Mouse (Mus musculus) right cerebral cortex, adult 18-20 months (tissue): ENCODE results near the gene Spryd3.

Experiments used
- DNase-seq: peaks from one replicate; pipeline ENCODE4 v3.0.0; 2022; ENCODE audit warnings: mixed read lengths

The Spryd3 gene

DNA sequence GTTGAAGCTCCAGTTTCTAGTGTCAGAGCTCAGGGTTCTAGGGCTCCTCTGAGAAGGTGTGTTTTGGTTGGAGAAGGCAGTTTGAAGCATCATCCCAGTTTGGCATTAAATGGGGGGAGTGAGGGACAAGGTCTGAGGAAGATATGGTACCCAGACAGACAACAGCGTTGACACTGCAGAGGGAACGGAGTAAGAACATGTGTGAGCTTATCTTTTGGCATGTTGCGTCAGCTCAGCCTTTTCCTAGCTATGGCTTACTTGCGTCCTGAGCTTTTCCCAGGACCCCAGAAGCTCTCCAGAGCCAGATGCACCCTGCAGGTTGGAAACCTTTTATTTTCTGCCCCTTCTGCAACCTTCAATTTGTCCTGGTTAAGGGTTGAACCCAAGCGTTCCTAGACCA, 10.1 kb upstream of the Spryd3 start:
- DNase-seq = no peak

DNA sequence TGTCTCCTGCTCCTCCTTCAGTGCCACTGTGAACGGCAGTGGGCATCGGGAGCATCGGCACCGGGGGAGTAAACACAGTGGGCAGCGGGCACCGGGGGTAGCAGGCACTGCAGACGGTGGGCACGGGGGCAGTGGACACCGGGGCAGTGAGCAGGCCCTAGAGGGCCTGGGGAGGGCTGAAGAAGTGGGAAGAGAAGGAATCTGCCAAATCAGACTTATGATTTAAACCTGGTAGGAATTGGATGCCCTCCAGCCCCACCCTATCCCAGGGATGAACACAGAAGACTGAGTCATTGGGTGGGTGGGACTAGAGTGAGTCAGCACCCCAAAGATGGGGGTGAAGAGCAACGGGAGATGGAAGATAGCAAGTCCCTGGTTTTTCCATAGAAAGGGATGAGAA, 9.3 kb upstream of the Spryd3 start:
- peak; percentile 87 for DNase-seq

DNA sequence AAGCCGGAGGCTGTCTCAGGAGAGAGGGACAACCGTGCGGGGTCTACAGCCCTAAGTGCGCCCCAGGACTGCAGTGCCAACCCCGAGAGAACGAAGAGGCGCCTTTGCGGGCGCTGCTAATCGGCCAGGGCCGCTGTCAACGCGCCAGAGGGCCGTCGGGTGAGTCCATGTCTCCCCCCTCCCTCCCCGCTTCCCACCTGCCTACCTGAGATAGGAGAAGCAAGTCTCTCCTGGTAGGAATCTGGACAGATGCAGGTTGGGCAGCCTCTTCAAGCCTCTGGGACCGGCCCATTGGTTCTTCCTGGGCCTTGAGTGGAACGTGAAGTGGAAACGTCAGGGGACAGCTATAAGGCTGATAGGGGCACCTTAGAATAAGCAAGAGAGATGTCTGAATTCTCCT, 8.7 kb upstream of the Spryd3 start:
- DNase-seq = no peak

DNA sequence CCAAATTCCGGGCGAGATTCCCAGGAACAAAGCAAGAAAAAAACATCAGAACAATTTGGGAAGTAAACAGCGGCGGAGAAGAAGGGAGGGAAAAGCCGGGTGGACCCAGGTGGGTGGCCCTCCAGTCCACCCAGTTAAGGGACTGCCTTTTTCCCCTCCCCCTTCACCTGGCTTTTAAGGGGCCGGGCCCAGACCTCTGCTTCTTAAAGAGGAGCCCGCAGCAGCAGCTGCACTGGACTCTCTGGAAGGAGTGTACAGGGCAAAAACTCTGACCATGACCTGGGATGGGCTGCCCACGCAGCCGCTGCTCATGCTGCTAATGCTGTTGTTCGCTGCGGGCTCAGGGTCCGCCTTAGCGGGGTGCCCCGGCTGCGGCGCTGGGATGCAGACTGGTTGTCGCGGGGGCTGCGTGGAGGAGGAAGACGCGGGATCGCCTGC, 8.3 kb upstream of the Spryd3 start, which contains the start of gene Igfbp6:
Gene Igfbp6, plus strand, starts transcription at position 89 of the 438 bp plus-strand sequence.
- peak; percentile 35 for DNase-seq

DNA sequence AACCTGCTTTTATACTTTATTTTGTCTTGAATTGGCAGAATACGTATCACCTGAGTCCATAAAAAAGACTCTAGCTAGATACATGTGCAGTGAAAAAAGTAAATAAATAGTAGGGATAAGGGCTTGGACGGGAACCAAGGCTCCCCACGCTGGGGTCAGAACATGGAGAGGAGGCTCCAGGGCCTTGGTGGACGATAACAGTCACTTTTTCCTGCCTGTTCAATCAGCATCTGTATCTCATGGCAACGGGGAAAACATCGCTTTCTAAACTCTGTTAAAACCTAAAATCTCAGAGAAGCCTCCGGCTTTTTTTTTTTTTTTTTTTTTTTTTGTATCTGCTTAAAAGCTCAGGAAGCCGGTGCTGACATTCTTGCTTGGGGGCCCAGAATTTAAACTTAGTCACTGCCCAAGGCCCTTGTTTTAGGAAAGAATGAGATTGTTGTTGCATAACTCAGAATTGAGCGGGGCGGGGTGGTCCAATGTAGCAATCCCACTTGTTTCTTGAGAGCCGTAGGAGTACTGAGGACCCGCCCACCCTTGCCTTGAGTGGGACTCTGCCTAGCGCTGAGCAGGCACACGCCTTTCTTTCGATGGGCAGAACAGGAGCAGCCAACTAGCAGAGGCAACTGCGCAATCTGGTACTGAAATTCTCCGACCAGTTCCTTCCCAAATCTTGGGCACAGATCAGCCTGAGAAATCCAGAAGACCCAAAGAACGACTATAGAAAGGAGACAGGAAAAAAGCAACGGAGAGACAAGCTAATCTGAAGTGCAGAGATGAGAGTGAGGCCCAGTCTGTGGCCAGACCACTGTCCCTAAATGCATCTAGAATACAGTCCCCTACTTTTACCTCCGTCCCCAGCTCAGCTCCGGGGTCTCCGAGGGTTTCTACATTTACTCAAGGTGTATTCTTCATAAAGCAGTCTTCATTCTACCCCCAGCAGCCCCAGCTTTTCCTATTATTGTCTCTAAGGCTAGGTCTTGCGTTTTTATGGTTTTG, 7.2 kb upstream of the Spryd3 start:
- DNase-seq = peak; percentile 61

DNA sequence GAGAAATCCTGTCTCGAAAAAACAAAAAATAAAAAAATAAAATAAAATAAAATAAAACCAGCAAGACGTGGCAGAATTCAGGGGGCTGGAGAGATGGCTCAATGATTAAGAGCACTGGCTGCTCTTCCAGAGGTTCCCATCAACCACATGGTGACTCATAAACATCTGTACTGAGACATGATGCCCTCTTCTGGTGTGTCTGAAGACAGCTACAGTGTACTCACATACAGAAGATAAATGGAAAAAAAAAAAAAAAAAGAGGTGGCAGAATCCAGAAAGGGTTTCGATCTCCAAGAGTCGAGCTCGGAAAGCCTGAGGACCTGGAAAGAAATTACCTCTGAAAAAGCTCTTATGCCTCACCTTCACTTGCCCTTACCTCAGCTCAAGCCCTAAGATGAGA, 5.1 kb upstream of the Spryd3 start:
- DNase-seq = no peak

DNA sequence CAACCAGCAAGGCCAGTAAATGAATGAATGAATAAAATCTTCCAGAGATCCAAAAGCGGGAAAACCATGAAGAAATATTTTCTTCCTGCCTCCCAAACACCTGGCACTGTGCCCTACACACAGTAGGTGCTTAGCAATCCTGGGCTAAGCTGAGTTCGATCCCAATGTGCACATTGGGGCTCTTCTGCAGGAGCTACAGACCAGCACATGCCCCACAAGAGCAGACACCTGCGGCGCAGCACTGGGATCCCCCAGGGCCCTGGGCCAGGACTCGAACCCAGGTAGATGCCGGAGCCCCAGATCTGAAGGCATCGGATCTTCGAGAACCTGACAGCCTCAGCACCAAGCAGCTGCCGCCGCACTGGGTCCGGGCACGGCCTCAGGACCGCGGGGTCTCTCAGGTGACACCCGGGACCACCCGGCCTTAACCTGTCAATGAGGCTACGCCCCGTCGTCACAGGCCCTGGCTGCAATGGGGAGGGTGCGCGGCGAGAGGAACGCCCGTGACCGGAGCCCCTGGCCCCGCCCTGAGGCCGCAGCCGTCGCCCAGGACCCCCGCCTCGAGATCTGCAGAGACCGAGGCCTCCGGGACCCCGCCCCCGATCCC, 409 bp downstream of the Spryd3 start:
- DNase-seq = no peak

DNA sequence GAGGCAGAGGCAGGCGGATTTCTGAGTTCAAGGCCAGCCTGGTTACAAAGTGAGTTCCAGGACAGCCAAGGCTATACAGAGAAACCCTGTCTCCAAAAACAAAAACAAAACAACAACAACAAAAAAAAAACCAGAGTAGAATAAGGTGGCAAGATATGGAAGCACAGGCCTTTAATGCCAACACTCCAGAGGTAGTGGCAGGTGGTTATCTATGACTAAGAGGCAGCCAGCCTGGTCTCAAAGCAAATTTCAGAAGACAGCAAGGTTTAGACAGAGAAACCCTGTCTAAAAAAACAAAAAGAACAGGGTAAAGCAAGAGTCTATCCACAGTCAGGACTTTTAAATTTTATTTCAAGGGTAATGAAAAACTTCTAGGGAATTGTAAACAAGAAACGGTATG, 1.3 kb downstream of the Spryd3 start:
- no peak for DNase-seq

DNA sequence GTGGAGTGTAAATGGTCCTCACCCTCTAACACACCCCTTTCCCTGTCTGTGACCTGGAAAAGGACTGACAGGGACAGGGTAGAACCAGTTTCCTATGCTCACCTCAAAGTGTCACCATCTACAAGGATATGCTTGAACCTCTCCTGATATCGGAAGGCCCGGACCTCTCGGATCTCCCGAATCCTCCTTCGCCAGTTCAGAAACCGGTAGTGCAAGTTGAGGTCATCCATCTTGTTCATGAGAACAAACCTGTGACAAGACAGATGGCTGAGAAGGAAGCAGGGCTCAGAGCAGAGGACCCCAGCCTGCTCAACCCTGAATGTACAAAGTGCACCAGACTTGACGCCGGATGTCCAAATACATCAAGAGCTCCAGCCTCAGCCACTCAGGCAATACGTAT, 2.7 kb downstream of the Spryd3 start:
- DNase-seq = no peak

DNA sequence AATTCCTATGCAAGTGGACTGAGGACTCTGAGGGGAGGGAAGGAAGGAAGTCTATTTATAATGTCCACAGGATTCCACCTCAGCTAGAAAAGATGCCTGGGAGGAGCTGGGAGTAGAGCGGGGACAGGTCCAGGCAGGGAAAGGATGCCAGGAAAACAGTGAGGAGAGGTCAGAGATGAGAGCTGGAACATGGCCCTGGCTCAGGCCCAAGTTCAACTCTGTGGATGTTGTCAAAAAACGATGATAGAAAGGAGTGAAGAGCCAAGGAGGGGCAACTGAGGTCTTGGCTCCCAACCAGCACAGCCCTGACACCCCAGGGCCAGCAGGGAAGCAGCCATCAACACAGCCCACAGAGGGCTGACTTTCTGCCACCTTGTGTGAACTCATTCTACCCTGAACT, 9.7 kb downstream of the Spryd3 start:
- DNase-seq = no peak

DNA sequence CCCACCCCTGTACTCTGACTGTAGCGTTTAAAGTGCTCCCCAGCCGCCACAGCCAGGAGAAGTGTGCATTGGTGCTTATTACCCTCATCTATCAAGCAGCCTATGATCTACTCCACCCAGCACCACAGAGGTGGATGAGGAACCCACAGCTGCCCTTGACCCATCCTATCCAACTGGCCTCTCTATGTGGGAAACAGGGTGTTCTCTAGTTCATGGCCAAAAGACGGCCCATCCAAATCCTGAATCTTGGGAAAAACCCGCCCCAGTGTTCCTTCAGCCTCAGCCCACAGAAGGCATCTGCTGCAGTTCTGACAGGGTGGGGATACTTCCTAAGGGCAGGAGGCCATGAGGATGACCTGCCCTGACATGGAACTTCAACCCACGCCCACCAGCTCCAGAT, 15.5 kb downstream of the Spryd3 start:
- DNase-seq = no peak

DNA sequence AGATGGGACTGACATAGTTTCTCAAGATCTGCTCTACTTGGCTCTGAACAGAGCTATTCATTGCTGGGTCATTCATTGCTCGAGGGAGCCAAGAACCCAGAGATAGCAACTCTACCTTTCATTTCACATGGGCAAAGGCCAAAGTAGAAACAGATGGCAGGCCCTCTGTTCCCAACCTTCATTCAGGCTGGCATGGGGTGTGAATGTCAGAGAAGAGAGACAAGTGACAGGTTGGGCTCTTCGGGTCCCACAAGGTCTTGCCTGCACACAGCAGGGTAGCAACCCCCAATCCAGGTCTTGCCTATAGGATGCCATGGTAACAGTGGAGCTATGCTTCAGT, 16.2 kb downstream of the Spryd3 start:
- DNase-seq = no peak

DNA sequence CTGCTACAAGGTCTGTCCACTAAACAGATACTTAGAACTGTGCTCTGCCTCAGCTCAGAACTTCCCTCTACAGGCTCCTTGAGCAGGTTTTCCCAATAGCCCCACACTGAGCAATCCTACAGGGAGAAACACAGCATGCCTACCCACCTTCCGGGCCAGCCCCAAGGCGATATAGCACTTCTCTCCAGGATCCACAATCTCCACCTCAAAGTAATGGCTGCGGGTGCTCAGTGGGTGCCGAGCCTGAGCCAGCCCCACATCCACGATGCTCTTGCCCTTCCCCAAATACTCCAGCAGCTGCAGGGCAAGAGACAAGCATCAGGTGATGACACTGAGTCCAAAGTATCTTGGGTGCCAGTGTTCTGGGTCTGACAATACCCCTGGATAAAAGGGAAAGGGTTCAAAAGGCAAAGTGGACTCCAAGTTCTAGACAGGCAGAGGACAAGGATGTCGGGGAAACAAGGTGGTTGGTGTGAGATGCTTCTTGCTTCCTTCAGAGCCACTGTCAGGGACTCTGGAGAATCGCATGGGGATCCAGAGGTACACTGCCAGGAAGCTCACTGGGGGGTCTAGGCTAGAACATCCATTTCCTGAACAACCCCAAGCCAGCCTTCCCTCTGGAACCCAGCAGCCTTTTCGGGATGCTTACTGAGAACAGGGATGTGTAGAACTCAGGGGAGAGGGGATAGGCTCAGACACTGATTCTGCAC, 16.8 kb downstream of the Spryd3 start:
- no peak for DNase-seq

DNA sequence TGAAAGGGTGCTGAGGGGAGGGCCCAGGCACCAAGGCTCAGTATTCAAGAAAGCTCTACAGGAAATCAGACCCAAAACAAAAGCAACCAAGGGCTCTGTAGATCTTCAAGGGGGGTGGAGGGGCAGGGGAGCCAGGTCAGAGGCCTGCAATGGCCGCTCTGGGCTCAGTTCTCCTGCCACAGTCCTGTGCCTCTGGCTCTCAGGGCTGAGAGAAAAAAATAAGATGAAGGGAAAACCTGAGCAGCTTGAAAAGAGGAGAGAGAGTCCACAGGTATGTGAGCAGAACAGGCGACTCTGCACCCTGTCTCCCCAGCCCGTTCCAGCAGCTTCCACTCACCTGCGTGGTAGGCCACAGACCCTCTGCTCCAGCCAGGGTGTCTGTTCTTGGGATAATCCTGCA, 17.4 kb downstream of the Spryd3 start:
- DNase-seq = no peak

DNA sequence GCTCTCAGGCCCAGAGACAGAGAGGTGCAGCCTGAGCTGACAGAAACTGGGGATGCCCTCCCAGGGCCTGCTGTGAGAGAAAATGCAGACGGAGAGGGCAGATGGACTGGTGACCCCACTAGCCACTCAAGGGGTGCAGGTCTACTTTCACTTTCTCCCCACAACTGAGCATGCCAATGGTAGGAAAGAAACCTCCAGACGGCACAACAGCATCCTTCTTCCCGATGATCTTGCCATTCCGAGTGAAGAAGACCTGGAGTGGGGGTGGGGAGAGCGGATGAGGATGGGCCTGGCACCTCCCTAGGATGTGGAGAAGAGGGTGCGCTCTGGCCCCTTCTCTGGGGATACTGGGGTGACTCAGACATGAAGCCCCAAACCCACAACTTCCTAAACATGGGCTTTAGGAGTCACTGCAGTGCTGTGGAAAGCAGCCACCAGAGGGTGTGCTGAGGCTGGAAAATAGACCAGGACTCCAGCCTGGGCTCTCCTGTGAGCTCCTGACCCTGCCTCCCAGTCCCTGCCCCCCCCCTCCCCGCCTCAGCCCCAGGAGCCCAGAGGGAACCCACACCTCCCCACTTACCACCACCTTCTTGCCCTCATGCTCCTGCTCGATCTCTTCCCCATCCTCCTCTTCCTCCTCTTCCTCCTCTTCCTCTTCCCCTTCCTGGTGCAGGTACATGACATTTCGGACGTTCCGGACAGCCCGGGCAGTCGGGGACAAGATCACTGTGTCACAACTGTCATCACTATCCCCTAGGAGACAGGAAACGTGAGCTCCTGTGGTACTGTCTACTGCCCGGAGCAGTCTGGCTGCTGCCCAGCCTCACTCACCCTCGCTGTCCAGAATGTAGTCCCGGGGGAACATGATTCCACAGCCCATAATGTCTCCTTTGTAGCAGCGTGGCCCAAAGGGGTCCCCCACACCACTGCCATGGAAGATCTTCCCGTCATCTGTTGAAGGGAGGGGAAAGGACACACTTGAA, 18.3 kb downstream of the Spryd3 start:
- no peak for DNase-seq

DNA sequence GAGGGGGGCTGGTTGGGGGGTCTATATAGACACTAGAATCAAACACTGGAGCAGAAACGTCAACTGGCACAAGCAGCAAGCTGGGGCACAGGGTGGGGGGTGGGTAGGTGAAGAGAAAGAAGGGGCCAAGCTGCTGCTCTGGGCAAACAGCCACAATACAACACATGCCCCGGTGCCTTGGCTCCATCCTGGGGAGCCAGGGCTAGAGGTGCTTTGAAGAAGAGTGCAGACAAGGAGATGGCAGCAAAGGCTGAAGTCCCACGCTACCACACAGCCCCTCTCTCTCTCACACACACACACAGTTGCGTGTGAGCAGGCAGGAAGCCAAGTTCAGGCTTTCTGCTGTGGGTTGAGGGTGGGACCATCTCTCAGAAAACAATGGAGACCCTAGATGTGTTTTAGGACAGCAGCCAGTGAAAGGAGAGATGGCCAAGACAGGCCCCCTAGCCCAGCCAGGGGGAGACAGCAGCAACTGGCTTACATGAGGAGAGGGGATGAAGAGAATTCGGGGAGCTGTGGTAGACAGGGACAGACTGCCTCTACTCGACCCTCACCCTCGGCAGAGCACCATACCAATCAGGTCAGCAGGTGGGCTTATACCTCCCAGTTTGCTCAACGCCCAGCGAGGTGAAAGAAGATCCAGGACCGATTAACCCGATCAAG, 19.1 kb downstream of the Spryd3 start:
- DNase-seq = no peak

DNA sequence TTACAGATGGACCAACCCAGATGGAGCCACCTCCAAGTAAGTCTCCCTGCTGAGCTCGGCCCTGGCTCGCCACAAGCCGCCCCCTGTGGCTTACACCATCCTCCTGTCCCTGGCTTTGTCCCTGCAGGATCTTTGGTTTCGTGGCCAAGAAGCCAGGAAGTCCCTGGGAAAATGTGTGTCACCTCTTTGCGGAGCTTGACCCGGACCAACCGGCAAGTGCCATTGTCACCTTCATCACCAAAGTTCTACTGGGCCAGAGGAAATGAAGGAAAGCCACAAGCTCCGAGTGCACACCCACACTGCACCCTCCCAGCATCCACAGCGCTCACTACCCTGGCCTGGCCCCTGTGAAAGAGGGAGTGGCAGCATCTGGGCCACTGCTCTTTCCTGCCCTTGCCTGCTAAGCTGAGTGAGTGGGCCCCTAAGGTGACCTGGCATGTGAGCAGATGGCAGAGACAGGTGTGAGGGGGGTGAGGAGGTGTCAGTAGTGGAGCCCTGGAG, 20.3 kb downstream of the Spryd3 start:
- no peak for DNase-seq

DNA sequence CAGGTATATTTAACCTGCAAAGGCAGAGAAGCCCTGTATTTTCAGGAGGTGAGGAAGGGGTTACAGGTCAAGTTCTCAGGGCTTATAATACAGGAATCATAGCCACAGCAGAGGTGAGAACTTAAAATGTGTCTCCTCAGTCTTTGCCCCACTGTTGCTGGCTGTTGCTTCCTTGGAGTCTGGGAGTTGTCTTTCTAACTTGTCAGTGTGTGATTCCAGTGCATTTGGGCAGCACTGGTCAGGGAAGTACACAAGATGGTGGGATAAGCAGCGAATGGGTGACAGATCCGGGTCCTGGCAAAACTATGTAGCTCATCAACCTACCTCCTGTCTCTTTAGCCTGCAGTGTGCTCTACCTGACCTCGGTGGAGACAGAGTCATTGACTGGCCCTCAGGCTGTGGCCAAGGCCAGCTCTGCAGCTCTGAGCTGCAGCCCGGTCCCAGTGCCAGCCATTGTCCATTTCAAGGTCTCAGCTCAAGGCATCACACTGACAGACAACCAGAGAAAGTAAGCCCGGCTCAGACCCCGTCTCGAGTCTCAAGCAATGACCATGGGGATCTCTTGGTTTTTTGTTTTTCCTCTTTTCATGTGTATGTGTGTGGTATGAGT, 21.3 kb downstream of the Spryd3 start:
- DNase-seq = no peak

DNA sequence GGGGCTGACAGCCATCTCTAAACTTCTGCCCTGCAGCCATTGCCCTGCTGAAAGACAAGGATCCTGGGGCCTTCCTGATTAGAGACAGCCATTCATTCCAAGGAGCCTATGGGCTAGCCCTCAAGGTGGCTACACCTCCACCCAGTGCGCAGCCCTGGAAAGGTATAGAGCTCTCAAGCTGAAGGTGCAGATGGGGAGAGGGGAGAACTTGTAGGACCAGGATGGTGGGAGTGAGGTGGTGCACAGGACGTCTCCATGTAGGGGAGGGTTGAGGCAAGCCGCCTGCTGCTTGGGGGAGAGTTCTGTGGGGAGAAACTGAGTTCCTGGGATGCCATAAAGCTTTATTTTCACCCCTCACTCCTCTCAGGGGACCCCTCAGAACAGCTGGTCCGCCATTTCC, 22.4 kb downstream of the Spryd3 start:
- no peak for DNase-seq

DNA sequence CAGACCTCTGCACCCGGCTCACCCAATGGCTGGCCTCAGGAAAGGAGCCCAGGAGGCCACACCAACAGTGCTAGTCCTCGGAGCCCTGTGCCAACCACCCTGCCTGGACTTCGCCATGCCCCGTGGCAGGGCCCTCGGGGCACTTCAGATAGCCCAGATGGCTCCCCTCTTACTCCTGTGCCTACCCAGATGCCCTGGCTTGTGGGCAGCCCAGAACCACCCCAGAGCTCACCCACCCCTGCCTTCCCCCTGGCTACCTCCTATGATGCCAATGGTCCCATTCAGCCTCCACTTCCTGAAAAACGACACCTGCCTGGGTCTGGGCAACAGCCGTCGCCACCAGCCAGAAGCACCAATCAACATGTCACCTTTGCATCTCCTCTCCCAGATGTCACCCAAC, 23.2 kb downstream of the Spryd3 start:
- DNase-seq = no peak

DNA sequence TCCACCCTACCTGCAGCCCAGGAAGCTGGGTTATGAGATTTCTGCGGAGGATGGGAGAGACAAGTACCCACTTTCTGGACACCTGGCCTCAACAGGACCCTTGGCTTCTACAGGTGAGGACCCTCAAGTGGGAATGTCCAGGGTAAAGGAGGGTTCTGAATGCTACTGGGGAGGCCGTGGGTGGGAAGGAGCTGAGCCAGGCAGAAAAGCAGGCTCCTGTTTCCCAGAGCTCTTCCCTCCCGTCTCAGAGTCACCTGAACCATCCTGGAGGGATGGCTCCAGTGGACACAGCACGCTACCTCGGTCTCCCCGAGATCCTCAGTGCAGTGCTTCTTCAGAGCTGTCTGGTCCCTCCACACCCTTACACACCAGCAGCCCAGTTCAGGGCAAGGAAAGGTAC, 23.9 kb downstream of the Spryd3 start:
- DNase-seq = no peak
